Mouse (Mus musculus) G1E (cell line): Measurements from ENCODE around the gene Ifi47. TPM values are rescaled to one million over a fixed set of nuclear protein-coding genes. Genes with fewer than 3 reads are reported as not detected.
A peak's percentile ranks its signal among the peaks of the same experiment; 100 is the strongest.

ENCODE experiments used
- ATAC-seq: 2 replicates; pipeline ENCODE4 v1.8.0; 2016; ENCODE audit warnings: mild to moderate bottlenecking; ENCODE audit not compliant: insufficient number of reproducible peaks, poor library complexity, low FRiP score, severe bottlenecking; ENCODE audit errors: extremely low read depth
- DNase-seq: peaks from one replicate; pipeline ENCODE4 v3.0.0; 2012; ENCODE audit warnings: low spot score
- H3K27me3 ChIP-seq: 2 replicates; pipeline ENCODE4 v1.6.1; 2012; ENCODE audit warnings: mild to moderate bottlenecking, low read length, inconsistent platforms; ENCODE audit not compliant: insufficient read depth
- H3K36me3 ChIP-seq: replicated peaks from 2 replicates; pipeline ENCODE3; 2012; ENCODE audit warnings: mild to moderate bottlenecking, inconsistent platforms
- H3K4me1 ChIP-seq: 2 replicates; pipeline ENCODE4 v1.6.1; 2012; ENCODE audit warnings: low read depth, low read length, inconsistent platforms, mixed read lengths; ENCODE audit not compliant: insufficient read depth
- H3K4me3 ChIP-seq: 2 replicates; pipeline ENCODE4 v1.5.1; 2012; ENCODE audit warnings: low read depth, mild to moderate bottlenecking, inconsistent platforms, low read length, moderate library complexity, mixed read lengths
- H3K9me3 ChIP-seq: replicated peaks from 2 replicates; pipeline ENCODE4 v1.6.1; 2012; ENCODE audit warnings: inconsistent platforms
- CTCF ChIP-seq: IDR thresholded peaks from 2 replicates; pipeline ENCODE4 v1.5.1; 2012; ENCODE audit warnings: low read depth, low read length, inconsistent platforms, mixed read lengths
- GATA1 ChIP-seq: IDR thresholded peaks from 2 replicates; pipeline ENCODE4 v1.6.1; 2012; ENCODE audit warnings: borderline replicate concordance, low read length, inconsistent platforms, mixed read lengths
- GATA2 ChIP-seq: IDR thresholded peaks from 2 replicates; pipeline ENCODE4 v1.6.1; 2012; ENCODE audit warnings: low read depth, low read length, inconsistent platforms, borderline replicate concordance
- POLR2AphosphoS5 ChIP-seq: IDR thresholded peaks from 2 replicates; pipeline ENCODE4 v1.6.1; 2012; ENCODE audit warnings: low read depth, low read length, inconsistent platforms; ENCODE audit not compliant: insufficient replicate concordance
- TAL1 ChIP-seq: conservative IDR thresholded peaks from 2 replicates; pipeline ENCODE4 v1.6.1; 2012; ENCODE audit warnings: low read depth, low read length, inconsistent platforms, mixed read lengths
- polyA plus RNA-seq: library from polyadenylated mRNA; stranded (reverse); fragments of >175 nt; gene quantifications from 2 replicates; pipeline ENCODE4 v1.2.3, GENCODE M21; 2012
- total RNA-seq, 2 experiments: library from RNA; stranded (forward) in 1 of 2; stranded (reverse) in 1 of 2; fragments of 200-1000 nt in 1 of 2; fragments of >200 nt in 1 of 2; fragmentation: Nextera tagmentation in 1 of 2; gene quantifications; 2 replicates each; pipeline ENCODE4 v1.2.3; 2014 to 2017

Ifi47 gene
- total and polyA plus RNA-seq, 3 experiments, result 0.81 to 31.6 (median 25.1) TPM

- no peaks in the 10 kb centered on the region for H3K9me3 ChIP-seq
- peaks cover 81% of the 10 kb centered on the region for H3K4me1 ChIP-seq
- no peak for DNase-seq
- TF ChIP-seq GATA1 (no peak), CTCF (no peak), GATA2 (no peak), TAL1 (peak; percentile 58), POLR2AphosphoS5 (no peak)
- H3K4me3 ChIP-seq, result no peak overlapping the region; the same call in 1 of the 2 replicates
- peak; percentile 40 for ATAC-seq
- H3K36me3 ChIP-seq, result peaks cover 14% of the 10 kb centered on the region
- no peaks in the 10 kb centered on the region for H3K27me3 ChIP-seq
These were observed 13.5 kb downstream of the Ifi47 start for GRCm38 (mm10) chr11:49089735-49090507.

DNA sequence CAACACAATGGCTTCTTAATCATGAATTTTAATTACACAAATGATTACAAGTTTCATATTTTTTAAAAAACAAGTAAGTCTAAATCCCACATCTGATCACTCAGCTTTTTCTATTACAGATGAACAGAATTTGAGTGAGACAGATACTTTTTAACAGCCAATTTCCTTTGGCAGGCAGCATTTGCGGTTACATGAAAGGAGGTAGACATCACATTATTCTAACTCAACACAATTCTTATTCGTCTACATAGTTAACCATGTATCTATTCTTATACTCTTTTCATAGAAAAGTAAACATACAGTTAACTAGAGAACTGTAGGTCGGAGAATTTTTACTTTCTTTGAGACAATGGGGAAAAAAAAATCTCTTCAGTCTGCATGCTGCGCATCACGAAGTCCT lies 14.2 kb downstream of the Ifi47 start:
- peaks cover 76% of the 10 kb centered on the region for H3K4me1 ChIP-seq
- peaks cover 20% of the 10 kb centered on the region for H3K36me3 ChIP-seq
- TF ChIP-seq POLR2AphosphoS5, result no peak
- TF ChIP-seq CTCF, result no peak
- no peak for TF ChIP-seq GATA1
- TF ChIP-seq GATA2, result no peak
- no peak for TF ChIP-seq TAL1

DNA sequence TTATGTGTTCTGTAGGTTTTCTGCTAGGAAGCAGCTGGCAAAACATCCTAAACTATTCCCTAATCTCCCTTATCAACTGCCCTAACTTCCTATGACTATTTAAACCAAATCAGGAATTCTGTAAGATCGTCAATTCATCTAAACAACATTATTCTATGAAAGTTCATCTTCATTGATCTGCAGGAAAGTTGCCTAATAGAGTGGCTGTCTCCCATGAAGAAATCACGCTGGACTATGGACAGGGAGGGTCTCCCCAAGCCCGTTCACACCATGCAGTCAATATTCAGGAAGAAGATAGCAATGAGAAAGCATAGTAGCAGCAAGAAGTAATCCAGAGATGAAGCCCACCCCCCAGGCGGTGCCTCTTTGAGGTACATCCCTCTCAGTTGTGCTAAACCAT lies 14.8 kb downstream of the Ifi47 start:
- no peaks in the 10 kb centered on the region for H3K9me3 ChIP-seq

More for the DNA sequence above, 14.2 kb downstream of the Ifi47 start:
- Histone ChIP-seq H3K4me3 (no peak overlapping the region), H3K9me3 (no peaks in the 10 kb centered on the region), H3K27me3 (no peaks in the 10 kb centered on the region)
- DNase-seq, result no peak
- no peak for ATAC-seq

DNA sequence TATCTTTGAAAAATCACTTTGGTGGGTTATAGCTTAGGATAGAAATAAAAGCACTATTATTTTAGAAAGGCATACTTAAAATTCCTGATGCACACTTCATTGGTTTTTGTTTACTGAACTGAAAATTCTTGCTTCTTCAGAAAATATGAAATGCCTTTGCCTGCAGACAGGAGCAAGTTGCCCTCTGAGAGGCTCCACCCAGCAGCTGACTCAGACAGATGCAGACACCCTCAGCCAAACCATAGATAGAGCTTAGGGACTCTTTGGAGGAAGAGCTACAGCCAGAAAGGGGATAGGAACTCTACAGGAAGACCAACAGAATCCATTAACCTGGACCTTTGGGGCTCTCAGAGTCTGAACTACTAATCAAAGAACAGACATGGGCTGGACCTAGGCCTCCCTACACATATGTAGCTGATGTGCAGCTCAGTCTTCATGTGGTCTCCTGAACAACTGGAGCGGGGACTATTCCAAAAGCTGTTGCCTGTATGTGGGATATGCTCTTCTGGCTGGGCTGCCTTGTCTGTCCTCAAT lies 15.7 kb downstream of the Ifi47 start:
- Histone ChIP-seq H3K4me1 (peaks cover 73% of the 10 kb centered on the region), H3K27me3 (no peaks in the 10 kb centered on the region), H3K4me3 (no peak overlapping the region), H3K36me3 (peaks cover 34% of the 10 kb centered on the region), H3K9me3 (no peaks in the 10 kb centered on the region)
- no peak for TF ChIP-seq GATA2
- TF ChIP-seq TAL1, result no peak
- TF ChIP-seq CTCF, result no peak
- no peak for TF ChIP-seq GATA1
- TF ChIP-seq POLR2AphosphoS5, result no peak
- DNase-seq, result no peak
- ATAC-seq, result no peak

More for the DNA sequence above, 14.8 kb downstream of the Ifi47 start:
- H3K27me3 ChIP-seq, result no peaks in the 10 kb centered on the region
- no peak for TF ChIP-seq TAL1
- no peak for TF ChIP-seq POLR2AphosphoS5
- TF ChIP-seq GATA2, result no peak
- TF ChIP-seq CTCF, result no peak
- no peak for TF ChIP-seq GATA1
- DNase-seq (no peak), ATAC-seq (no peak)
- H3K36me3 ChIP-seq, result peaks cover 26% of the 10 kb centered on the region
- H3K4me3 ChIP-seq, result peak overlapping the region; percentile 8; the same call in 1 of the 2 replicates
- H3K4me1 ChIP-seq, result peaks cover 74% of the 10 kb centered on the region

GRCm38 (mm10) chr11:49092786-49093185 lies 16.4 kb downstream of the Ifi47 start:
- H3K4me3 ChIP-seq, result no peak overlapping the region
- TF ChIP-seq CTCF (no peak), POLR2AphosphoS5 (no peak), GATA2 (no peak), TAL1 (no peak), GATA1 (no peak)
- H3K9me3 ChIP-seq, result no peaks in the 10 kb centered on the region
- peaks cover 72% of the 10 kb centered on the region for H3K4me1 ChIP-seq
- no peak for ATAC-seq
- DNase-seq, result no peak
- H3K27me3 ChIP-seq, result no peaks in the 10 kb centered on the region
- peaks cover 40% of the 10 kb centered on the region for H3K36me3 ChIP-seq
